Mouse (Mus musculus) myocyte (in vitro differentiated cells): ENCODE results near the gene Zdhhc5.

Source experiments
- CEBPB ChIP-seq: IDR thresholded peaks from 2 replicates; pipeline ENCODE4 v1.6.1; 2011; ENCODE audit warnings: mild to moderate bottlenecking, moderate library complexity; ENCODE audit not compliant: poor library complexity, insufficient read depth, severe bottlenecking
- E2F4 ChIP-seq: IDR thresholded peaks from one replicate; pipeline ENCODE4 v1.6.1; 2011; ENCODE audit warnings: mild to moderate bottlenecking, control low read depth, moderate library complexity; ENCODE audit not compliant: insufficient read depth
- MAX ChIP-seq: IDR thresholded peaks from one replicate; pipeline ENCODE4 v1.6.1; 2011; ENCODE audit warnings: low read depth, mild to moderate bottlenecking, control low read depth
- MYOD1 ChIP-seq, 3 experiments: IDR thresholded peaks; one replicate each; pipeline ENCODE4 v1.6.1; 2011; ENCODE audit warnings: control low read depth in 2 of 3, low read depth in 2 of 3, mild to moderate bottlenecking in 2 of 3, moderate library complexity in 1 of 3; ENCODE audit not compliant: insufficient read length in 2 of 3, control insufficient read depth in 1 of 3
- MYOG ChIP-seq, 3 experiments: IDR thresholded peaks; one replicate each; pipeline ENCODE4 v1.6.1; 2011; ENCODE audit warnings: control low read depth in 2 of 3, low read depth in 2 of 3, mild to moderate bottlenecking in 2 of 3; ENCODE audit not compliant: insufficient read length in 2 of 3, control insufficient read depth in 1 of 3, insufficient read depth in 1 of 3
- POLR2A ChIP-seq: IDR thresholded peaks from one replicate; pipeline ENCODE4 v1.6.1; 2011; ENCODE audit warnings: low read depth, mild to moderate bottlenecking, control low read depth, moderate library complexity; ENCODE audit not compliant: insufficient read length
- POLR2AphosphoS2 ChIP-seq: IDR thresholded peaks from one replicate; pipeline ENCODE4 v1.6.1; 2011; ENCODE audit warnings: low read depth, control low read depth; ENCODE audit not compliant: insufficient read length
- SRF ChIP-seq: IDR thresholded peaks from one replicate; pipeline ENCODE4 v1.6.1; 2011; ENCODE audit warnings: low read depth; ENCODE audit not compliant: control insufficient read depth, insufficient read length
- TCF12 ChIP-seq: IDR thresholded peaks from one replicate; pipeline ENCODE4 v1.6.1; 2011; ENCODE audit warnings: mild to moderate bottlenecking, control low read depth; ENCODE audit not compliant: poor library complexity, insufficient read depth, severe bottlenecking
- TCF3 ChIP-seq: IDR thresholded peaks from one replicate; pipeline ENCODE4 v1.6.1; 2011; ENCODE audit warnings: low read depth, control low read depth; ENCODE audit not compliant: insufficient read length
- USF1 ChIP-seq: IDR thresholded peaks from one replicate; pipeline ENCODE4 v1.6.1; 2011; ENCODE audit warnings: low read depth, mild to moderate bottlenecking, control low read depth, moderate library complexity

DNA sequence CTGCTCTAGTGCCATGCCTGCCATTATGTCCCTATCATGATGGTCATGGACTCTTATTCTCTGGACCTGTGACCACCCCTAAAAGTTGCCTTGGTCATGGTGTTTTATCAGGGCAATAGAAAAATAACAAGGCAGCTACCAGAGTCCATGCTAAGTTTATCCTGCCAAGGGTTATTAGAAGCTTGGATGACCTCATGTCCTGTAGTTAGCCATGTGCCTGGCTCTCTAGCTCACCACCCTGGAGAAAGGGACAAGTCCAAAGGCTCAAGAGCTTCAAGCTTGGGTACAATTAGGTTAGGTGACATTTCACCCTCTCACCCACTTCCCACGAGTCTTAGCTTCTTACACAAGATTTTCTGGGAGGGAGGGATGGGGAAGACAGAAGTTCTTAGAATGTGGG is 47.8 kb upstream of the Zdhhc5 start:
- TF ChIP-seq MAX (no peak), POLR2A (no peak), CEBPB (no peak), MYOD1 (IDR thresholded peaks at IDR 0.05; ENCODE audit: control insufficient read depth in 1 of 3, insufficient read length in 2 of 3, low read depth in 2 of 3) (no peak), USF1 (no peak), E2F4 (no peak), TCF12 (no peak), POLR2AphosphoS2 (no peak), MYOG (IDR thresholded peaks at IDR 0.05; ENCODE audit: control insufficient read depth in 1 of 3, insufficient read depth in 1 of 3, insufficient read length in 2 of 3, low read depth in 2 of 3) (no peak), TCF3 (no peak), SRF (no peak)
